Mouse (Mus musculus): ENCODE results near the gene Ube2o. TPM values are rescaled to one million over a fixed set of nuclear protein-coding genes. Genes with fewer than 3 reads are reported as not detected.

The Ube2o gene
- polyA plus RNA-seq, 1 experiment from 2014 or later, result 17.1 TPM

DNA sequence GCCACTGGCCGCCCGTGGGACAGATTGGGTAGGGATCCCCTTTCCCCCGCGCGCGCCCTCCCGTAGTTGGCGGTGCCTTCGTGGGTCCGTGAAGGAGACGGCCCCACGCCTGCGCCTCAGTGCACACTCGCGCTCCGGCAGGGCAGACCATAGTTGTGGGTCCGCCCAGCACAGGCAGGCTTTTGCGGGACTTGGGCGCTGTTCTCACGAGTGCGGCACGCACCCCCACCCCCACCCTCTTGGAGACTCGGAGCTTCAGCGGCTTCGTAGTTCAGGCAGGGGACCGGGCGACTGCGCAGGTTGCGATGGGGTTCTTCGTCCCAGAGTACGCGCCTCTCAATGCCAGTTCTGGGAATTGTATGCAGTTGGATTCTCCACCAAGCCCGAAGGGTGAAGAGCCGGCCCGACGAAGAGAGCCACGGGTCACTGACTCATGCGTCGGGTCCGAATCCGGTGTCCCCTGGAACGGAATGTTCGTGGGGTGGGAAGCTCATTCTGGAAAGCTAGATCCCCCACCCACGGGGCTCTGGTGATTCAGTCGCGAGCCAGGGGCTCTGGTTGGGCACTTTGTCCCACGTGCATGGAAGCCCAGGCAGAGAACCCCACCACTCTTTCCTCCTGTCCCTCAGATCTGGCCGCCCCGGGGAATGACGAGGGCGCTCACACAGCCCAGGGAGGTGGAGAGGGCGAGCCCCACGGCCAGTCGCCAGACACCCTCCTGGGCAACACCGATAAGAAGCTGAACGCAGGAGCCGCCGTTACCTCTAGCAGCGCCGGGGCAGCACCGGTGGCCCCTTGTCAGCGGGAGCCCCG lies 47.7 kb downstream of the Ube2o start:
- H3K9ac ChIP-seq (ENCODE audit: low read depth, low read length), result peak overlapping the region; percentile 71
- 0 out of 2 replicates have a peak overlapping the region, but pooled peaks have one; percentile 25 for H3K27ac ChIP-seq (ENCODE audit: low read depth, low read length)
- peaks cover 3% of the 10 kb centered on the region; the same call in 1 of the 2 replicates for H3K36me3 ChIP-seq (ENCODE audit: control insufficient read depth, insufficient read depth, low read length)
- H3K4me3 ChIP-seq (ENCODE audit: low read depth, low read length), result peak overlapping the region; percentile 62
- ATAC-seq (replicated peaks; ENCODE audit: insufficient number of reproducible peaks, low FRiP score, low TSS enrichment), result peak; percentile 47; the same call in 1 of the 2 replicates
- H3K4me1 ChIP-seq (ENCODE audit: control insufficient read depth, insufficient read depth, low read length), result peaks cover 45% of the 10 kb centered on the region
- no peaks in the 10 kb centered on the region for H3K9me3 ChIP-seq (replicated peaks; ENCODE audit: control insufficient read depth, low read length)
- H3K4me2 ChIP-seq, result peak overlapping the region; percentile 99
- H3K27me3 ChIP-seq (ENCODE audit: control insufficient read depth, insufficient read depth, low read length), result peaks cover 43% of the 10 kb centered on the region
- 1% methylated on average over 55 of the region's 63 CpGs for WGBS (ENCODE audit: insufficient replicate concordance)

DNA sequence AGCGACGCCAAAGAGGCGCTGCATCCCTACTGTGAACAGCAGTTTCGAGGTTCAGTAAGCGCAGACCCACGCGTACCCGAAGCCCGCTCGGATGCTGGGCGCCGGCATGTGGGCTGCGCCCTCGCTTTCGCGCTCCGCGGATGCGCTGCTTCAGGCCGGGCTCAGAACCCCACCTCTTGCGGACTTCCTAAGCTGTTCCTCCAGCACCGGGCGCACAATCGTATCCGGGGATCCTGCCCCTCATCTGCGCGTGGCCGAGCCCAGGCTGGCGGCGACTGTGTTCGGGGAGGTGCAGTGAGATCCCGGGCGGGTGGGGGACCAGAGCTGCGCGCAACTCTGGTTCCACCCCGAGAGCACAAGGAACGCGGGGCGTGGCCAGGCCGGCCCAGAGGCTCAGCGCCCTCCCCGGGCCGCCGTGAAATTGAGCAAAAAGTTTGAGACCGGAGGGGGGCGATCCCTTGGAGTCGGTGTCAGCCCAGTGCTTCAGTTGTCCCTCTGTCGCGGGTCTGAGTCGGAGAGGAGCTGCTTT lies 48.4 kb downstream of the Ube2o start:
- ATAC-seq (replicated peaks; ENCODE audit: insufficient number of reproducible peaks, low FRiP score, low TSS enrichment), result no peak
- peak overlapping the region; percentile 99 for H3K4me2 ChIP-seq
- no peaks in the 10 kb centered on the region for H3K9me3 ChIP-seq (replicated peaks; ENCODE audit: control insufficient read depth, low read length)
- H3K27me3 ChIP-seq (ENCODE audit: control insufficient read depth, insufficient read depth, low read length), result peaks cover 43% of the 10 kb centered on the region
- no peaks in the 10 kb centered on the region for H3K36me3 ChIP-seq (ENCODE audit: control insufficient read depth, insufficient read depth, low read length)
- H3K27ac ChIP-seq (ENCODE audit: low read depth, low read length), result no peak overlapping the region
- H3K4me3 ChIP-seq (ENCODE audit: low read depth, low read length), result peak overlapping the region; percentile 62
- 1% methylated on average over 50 of the region's 50 CpGs for WGBS (ENCODE audit: insufficient replicate concordance)
- H3K9ac ChIP-seq (ENCODE audit: low read depth, low read length), result peak overlapping the region; percentile 71
- H3K4me1 ChIP-seq (ENCODE audit: control insufficient read depth, insufficient read depth, low read length), result peaks cover 45% of the 10 kb centered on the region

DNA sequence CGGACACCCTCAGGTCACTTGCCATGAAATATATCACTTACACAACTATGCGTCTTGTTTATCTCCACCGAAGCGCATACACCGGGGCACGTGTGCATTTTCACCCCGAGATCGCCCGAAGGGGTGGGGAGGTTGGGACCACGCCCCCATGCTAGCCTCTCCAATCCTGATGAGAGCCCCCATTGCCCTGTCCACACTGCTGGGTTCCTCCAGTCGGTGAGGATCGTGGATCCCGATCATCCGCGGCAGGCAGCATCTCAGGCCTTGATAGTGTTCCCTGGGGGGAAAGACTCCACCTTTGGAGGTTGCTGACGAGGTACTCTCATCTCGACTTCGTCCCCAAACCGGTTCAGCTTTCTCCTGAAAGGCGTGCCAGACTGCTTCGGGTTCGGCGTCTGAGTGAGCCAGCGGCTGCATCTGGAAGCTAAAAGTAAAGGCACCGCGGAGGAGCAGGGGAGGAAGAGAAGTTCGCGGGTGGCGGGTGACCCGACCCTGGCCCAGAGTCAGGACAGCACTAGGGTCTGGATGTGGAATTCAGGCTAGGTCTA lies 48.9 kb downstream of the Ube2o start:
- peak overlapping the region; percentile 99 for H3K4me2 ChIP-seq
- peak overlapping the region; percentile 62 for H3K4me3 ChIP-seq (ENCODE audit: low read depth, low read length)
- H3K9me3 ChIP-seq (replicated peaks; ENCODE audit: control insufficient read depth, low read length), result no peaks in the 10 kb centered on the region
- H3K27ac ChIP-seq (ENCODE audit: low read depth, low read length), result no peak overlapping the region
- WGBS (ENCODE audit: insufficient replicate concordance), result under 1% methylated on average over 30 of the region's 30 CpGs
- no peaks in the 10 kb centered on the region for H3K36me3 ChIP-seq (ENCODE audit: control insufficient read depth, insufficient read depth, low read length)
- peak overlapping the region; percentile 71 for H3K9ac ChIP-seq (ENCODE audit: low read depth, low read length)
- peaks cover 43% of the 10 kb centered on the region for H3K27me3 ChIP-seq (ENCODE audit: control insufficient read depth, insufficient read depth, low read length)
- ATAC-seq (replicated peaks; ENCODE audit: insufficient number of reproducible peaks, low FRiP score, low TSS enrichment), result no peak
- H3K4me1 ChIP-seq (ENCODE audit: control insufficient read depth, insufficient read depth, low read length), result peaks cover 45% of the 10 kb centered on the region

DNA sequence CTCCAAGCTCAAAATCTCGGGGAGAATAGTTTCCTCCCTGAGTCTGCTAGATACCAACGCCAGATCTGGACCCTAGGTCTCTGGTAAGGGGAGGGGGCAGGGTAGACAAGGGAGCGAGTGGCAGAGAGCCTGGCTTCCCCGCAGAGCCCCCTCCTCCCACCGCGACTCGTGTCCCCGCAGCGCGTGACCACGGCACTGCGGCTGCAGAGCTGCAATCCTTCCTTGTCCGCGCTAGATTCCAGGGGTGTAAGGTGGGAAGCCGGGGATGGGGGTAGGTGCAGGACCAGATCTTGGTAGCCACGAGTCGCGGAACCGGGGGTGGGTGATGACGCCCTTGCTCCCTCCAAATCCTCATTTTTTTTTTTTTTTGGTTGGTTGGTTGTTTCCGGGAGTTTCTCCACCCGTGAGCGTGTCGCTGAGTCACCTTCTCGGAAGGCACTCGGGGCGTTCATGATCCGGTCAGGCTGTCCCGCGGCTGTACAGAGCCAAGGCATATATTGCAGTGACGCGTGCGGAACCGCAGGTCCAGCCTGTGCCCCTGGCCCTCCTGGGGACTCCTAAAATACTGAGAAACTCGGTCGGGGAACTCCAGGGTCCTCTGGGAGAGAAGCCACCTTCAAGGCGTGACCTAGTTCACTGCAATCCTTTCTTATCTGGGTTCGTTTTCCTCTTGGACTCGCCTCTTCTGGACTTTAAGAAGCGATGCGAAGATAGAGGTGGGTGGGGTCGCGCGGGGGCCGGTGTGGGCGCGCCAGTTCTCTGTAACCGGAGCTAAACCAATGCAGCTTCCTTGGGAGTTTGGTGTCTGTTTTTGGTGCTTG lies 49.7 kb downstream of the Ube2o start:
- Histone ChIP-seq H3K9ac (ENCODE audit: low read depth, low read length) (peak overlapping the region; percentile 59), H3K4me1 (ENCODE audit: control insufficient read depth, insufficient read depth, low read length) (peaks cover 37% of the 10 kb centered on the region), H3K4me3 (ENCODE audit: low read depth, low read length) (peak overlapping the region; percentile 62), H3K9me3 (replicated peaks; ENCODE audit: control insufficient read depth, low read length) (no peaks in the 10 kb centered on the region), H3K27ac (ENCODE audit: low read depth, low read length) (no peak overlapping the region), H3K27me3 (ENCODE audit: control insufficient read depth, insufficient read depth, low read length) (peaks cover 45% of the 10 kb centered on the region), H3K4me2 (peak overlapping the region; percentile 99), H3K36me3 (ENCODE audit: control insufficient read depth, insufficient read depth, low read length) (no peaks in the 10 kb centered on the region)
- 1% methylated on average over 48 of the region's 48 CpGs for WGBS (ENCODE audit: insufficient replicate concordance)
- no peak for ATAC-seq (replicated peaks; ENCODE audit: insufficient number of reproducible peaks, low FRiP score, low TSS enrichment)

DNA sequence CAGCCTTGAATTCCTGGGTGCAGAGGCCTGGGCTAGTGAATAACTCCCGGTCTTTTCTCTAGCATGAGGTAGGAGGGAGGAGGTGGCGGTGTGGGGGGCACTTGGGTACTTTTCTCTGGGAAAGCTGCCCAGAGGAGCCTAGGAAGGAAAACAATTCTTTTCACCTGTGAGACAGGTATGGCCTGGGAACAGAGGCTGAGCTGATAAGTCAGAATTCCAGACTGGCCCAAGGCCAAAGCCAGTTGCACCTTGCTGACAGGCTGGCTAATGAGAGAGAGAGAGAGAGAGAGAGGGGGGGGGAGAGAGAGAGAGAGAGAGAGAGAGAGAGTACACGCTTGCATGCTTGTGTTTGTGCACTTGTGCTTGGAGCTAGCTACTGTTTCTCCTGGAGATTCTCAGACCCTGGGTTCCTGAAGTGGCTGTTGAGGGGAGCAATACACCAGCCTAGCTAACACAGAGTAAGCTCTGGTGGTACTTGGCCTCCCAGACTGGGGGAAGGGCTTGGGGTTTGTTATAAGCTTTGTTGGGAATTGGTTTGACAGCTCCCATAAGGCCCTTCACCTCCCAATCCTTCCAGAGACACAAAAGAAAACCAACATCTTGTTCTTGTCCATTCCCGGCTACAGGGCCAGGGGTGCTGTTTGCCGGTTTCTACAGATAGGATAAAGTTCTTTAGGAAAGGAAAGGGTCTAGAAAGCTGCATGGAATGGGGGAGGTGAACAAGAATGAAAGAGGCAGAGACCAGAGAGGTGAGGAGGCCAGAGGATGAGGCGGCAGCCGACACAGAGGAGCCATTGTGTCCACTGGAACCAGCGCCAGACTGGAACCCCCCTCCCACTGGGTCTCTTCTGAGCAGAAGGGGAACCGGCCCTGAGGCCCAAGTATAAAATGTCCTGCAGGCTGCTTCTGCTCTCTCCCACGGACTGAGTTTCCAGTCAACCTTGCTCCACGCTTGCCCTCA lies 50.8 kb downstream of the Ube2o start, which contains the start of gene Sphk1:
Sphk1 (plus strand) TSS at position 739 of the 961 bp plus-strand sequence.
- Histone ChIP-seq H3K9ac (ENCODE audit: low read depth, low read length) (peak within 1 kb of the TSS; percentile 59), H3K4me1 (ENCODE audit: control insufficient read depth, insufficient read depth, low read length) (peaks cover 35% of the 10 kb centered on the region), H3K4me2 (peak within 1 kb of the TSS; percentile 99), H3K36me3 (ENCODE audit: control insufficient read depth, insufficient read depth, low read length) (no peaks in the 10 kb centered on the region), H3K9me3 (replicated peaks; ENCODE audit: control insufficient read depth, low read length) (no peaks in the 10 kb centered on the region), H3K27me3 (ENCODE audit: control insufficient read depth, insufficient read depth, low read length) (peaks cover 45% of the 10 kb centered on the region), H3K4me3 (ENCODE audit: low read depth, low read length) (peak within 1 kb of the TSS; percentile 62), H3K27ac (ENCODE audit: low read depth, low read length) (no peak within 1 kb of the TSS)
- WGBS (ENCODE audit: insufficient replicate concordance), result 31% methylated on average over 11 of the region's 11 CpGs
- ATAC-seq (replicated peaks; ENCODE audit: insufficient number of reproducible peaks, low FRiP score, low TSS enrichment), result no peak

DNA sequence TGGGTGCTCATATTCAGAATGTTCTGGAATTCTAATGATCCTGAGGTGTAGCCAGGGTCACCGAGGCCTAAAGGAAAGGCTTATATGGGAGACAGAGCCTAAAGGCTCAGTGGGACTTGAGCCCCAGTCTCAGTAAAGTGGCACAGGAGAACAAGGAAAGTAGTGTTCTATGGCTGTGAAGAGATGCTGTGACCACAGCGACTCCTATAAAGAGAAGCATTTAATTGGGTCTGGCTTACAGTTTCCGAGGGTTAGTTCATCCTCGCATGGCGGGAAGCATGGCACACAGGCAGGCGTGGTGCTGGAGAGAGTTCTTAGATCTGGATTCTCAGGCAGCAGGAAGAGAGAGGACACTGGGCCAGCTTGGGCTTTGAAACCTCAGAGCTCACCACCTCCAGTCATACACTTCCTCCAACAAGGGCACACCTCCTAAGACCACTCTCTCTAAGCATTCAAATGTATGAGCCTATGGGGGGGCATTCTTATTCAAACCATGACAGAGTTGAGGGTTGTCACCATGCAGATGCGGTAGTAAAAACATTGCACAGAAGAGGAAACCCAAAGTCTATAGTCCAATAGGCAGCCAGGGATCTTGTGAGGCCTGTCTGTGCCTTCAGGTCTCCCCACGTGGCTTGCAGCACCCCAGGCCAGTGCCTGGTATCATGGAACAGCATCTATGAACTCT lies 52.5 kb downstream of the Ube2o start:
- no peak overlapping the region for H3K4me2 ChIP-seq
- ATAC-seq (replicated peaks; ENCODE audit: insufficient number of reproducible peaks, low FRiP score, low TSS enrichment), result no peak
- H3K27me3 ChIP-seq (ENCODE audit: control insufficient read depth, insufficient read depth, low read length), result peaks cover 41% of the 10 kb centered on the region
- H3K9ac ChIP-seq (ENCODE audit: low read depth, low read length), result no peak overlapping the region
- no peak overlapping the region for H3K4me3 ChIP-seq (ENCODE audit: low read depth, low read length)
- H3K36me3 ChIP-seq (ENCODE audit: control insufficient read depth, insufficient read depth, low read length), result no peaks in the 10 kb centered on the region
- WGBS (ENCODE audit: insufficient replicate concordance), result 76% methylated on average over 8 of the region's 8 CpGs
- H3K27ac ChIP-seq (ENCODE audit: low read depth, low read length), result no peak overlapping the region
- no peaks in the 10 kb centered on the region for H3K9me3 ChIP-seq (replicated peaks; ENCODE audit: control insufficient read depth, low read length)
- H3K4me1 ChIP-seq (ENCODE audit: control insufficient read depth, insufficient read depth, low read length), result peaks cover 36% of the 10 kb centered on the region

DNA sequence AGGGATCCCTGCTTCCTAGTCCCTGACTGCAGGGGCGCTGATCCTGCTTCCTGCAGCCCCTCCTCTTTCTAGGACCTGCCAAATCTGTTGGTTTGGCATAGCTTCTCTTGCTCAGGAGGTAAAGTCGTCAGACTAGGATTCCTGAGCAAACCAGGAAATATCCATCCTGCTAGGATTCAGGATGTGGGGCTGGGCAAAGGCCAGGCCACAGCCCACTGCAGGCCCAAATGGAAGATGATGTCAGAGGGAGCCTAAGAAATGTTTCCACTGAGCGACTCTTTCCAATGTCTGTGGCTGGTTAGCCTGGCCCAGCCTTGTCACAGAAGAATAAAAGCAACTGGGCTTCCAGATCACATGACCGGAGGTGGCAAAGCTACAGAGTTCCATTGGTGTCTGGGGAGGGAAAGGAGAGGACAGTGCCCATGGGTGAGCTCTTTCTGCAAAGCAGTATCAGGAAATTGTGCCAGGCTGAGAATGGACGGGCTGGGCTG lies 57.5 kb downstream of the Ube2o start:
- peaks cover 4% of the 10 kb centered on the region; the same call in 1 of the 2 replicates for H3K27me3 ChIP-seq (ENCODE audit: control insufficient read depth, insufficient read depth, low read length)
- H3K4me3 ChIP-seq (ENCODE audit: low read depth, low read length), result no peak overlapping the region
- no peaks in the 10 kb centered on the region for H3K36me3 ChIP-seq (ENCODE audit: control insufficient read depth, insufficient read depth, low read length)
- no peak overlapping the region for H3K4me2 ChIP-seq
- no peaks in the 10 kb centered on the region for H3K9me3 ChIP-seq (replicated peaks; ENCODE audit: control insufficient read depth, low read length)
- H3K4me1 ChIP-seq (ENCODE audit: control insufficient read depth, insufficient read depth, low read length), result peaks cover 18% of the 10 kb centered on the region
- peak; percentile 43 for ATAC-seq (replicated peaks; ENCODE audit: insufficient number of reproducible peaks, low FRiP score, low TSS enrichment)
- WGBS (ENCODE audit: insufficient replicate concordance), result 44% methylated on average over 5 of the region's 5 CpGs
- H3K9ac ChIP-seq (ENCODE audit: low read depth, low read length), result 0 out of 2 replicates have a peak overlapping the region, but pooled peaks have one; percentile 11
- peak overlapping the region; percentile 79 for H3K27ac ChIP-seq (ENCODE audit: low read depth, low read length)
